Mouse (Mus musculus): Measurements from ENCODE around the gene Serinc4.

GRCm38 (mm10) chr2:121446506-121446905, 10.1 kb downstream of the Serinc4 start:
- TF ChIP-seq POLR2A (IDR thresholded peaks at IDR 0.05; ENCODE audit: low read depth, low read length) (no peak), CTCF (IDR thresholded peaks at IDR 0.05; ENCODE audit: borderline replicate concordance, insufficient read depth, low read length) (no peak)

Measured in embryonic fibroblast, embryonic 13.5 days (primary cell).